Mouse (Mus musculus) induced T-regulatory cell, adult 2 months (primary cell): Measurements from ENCODE around the gene Tmem263.
A peak's percentile ranks its signal among the peaks of the same experiment; 100 is the strongest.

Source experiments
- DNase-seq: peaks from one replicate; pipeline ENCODE4 v3.0.0-alpha.2; 2012; ENCODE audit warnings: low read depth

The Tmem263 gene

GRCm38 (mm10) chr10:85102247-85103084 is at the start of gene Tmem263, which contains the start of gene Fhl4:
Gene Tmem263, plus strand, starts transcription at chr10:85102627.
Gene Fhl4, minus strand, starts transcription at chr10:85102495.
- DNase-seq, result peak; percentile 92

- DNase-seq, result no peak
Measured at GRCm38 (mm10) chr10:85054876-85055275, 47.6 kb upstream of the Tmem263 start.

GRCm38 (mm10) chr10:85071605-85072152 is 30.7 kb upstream of the Tmem263 start:
- DNase-seq, result no peak

DNA sequence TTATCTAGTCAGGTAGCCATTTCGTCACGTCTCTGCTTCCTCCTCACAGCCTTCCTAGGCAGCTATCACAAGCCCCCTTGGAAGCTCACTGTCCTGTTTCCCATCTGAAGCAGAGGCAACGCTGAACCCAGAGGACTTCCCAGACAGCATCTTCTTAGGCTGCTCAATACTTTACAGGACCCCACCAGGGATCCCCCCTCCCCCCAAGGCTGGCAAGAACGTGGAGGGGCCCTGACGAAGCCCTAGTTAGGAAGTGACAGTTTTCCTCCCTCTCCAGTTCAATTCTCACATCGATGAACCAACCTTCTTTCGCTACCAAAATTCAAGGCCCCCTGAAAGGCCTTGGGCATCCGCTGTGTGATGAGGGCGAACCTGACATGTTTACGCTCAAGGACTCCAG is 586 bp upstream of the Tmem263 start:
- no peak for DNase-seq

DNA sequence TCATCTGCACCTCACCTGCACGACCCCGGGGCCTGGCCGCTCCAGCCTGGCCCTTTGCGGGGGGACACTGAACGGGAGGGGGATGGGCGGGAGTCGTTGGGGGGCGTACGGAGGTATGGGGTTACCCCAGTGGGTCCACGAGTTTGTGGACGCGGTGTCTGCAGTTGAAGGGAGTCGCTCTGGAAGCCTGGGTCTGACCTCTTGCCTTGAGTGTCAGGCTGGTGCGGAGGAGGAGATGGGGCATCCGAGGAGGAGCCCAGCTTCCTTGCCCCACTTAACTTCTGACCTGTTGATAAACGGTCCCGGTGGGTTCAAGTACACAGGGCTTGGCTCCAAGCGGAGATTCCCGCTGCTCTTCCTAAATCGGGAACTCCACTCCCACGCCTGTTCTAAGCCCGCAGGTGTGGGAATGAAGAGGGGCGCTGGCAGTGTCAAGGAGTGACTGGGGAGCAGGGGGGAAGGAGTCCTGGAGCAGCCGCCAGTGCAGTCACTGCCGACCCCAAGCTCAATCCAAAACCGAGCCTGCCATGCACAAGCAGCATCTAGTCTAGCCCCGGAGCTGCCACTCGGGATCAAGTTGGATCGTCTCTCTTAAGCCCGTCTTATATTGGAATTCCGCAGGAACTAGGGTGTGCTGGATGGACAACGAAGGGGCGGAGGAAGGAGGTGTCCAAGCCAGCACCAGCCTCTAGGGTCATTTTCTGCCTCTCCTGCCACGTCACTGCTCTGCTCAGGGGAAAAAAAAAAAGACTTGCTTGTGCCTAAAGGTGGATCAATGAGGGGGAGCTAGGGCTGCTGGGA is 858 bp downstream of the Tmem263 start:
- DNase-seq, result peak; percentile 50

DNA sequence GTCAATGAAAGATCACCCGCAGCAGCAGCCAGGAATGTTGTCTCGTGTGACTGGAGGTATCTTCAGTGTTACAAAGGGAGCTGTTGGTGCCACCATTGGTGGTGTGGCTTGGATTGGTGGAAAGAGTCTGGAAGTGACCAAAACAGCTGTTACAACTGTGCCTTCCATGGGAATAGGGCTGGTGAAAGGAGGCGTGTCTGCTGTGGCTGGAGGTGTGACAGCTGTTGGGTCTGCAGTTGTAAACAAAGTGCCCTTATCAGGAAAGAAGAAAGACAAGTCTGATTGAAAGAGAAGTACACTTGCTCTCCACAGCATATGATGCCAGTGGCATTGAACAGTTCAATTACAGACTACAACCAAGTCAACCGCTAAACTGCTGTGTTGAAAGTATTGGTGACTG is 12.0 kb downstream of the Tmem263 start:
- DNase-seq, result no peak

- no peak for DNase-seq
Measured at GRCm38 (mm10) chr10:85125184-85125583, 22.8 kb downstream of the Tmem263 start.

DNA sequence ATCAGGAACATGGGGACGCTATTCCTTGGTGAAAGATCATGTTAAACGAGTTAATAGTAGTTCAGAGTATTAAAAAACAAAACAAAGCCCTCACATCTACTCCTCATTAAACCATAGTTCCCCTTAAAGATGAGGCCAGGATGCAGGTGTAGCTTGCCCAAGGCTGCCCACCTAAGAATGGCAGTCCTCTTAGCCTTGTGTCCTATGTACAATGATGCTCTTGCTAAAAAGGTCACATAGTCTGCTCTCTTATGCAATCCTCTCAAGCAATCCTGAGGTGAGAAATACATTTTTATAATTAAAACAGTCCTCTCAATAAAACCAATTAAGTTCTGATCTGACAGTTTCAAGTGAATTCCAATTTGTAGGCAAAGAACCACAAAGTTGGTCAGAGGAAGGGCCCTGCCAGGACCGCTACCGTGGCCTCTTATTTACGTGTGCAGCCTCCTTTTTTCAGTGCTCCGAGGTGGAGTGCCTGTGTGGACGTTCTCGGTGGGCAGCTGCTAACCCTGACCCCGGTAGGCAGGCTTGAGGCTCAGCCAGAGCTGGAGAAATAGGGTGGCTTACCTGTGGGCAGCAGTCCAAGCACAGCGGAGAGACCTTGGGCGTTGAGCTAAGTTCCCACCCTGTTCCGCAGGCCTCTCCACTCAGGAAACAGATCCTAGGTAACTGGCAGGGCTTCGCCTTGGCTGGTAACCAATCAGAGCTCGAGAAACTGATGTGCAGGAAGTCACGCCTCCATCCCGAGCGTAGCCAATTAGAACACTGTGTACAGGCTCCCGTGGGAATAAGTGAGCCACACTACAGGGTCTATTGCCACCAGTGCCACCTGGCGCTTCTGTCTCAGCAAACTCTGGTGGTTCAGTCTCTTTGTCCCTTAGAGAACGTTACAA is 25.2 kb downstream of the Tmem263 start, which contains the start of gene Mterf2:
Gene Mterf2, minus strand, starts transcription at position 633 of the 893 bp plus-strand sequence.
- DNase-seq, result peak; percentile 96

DNA sequence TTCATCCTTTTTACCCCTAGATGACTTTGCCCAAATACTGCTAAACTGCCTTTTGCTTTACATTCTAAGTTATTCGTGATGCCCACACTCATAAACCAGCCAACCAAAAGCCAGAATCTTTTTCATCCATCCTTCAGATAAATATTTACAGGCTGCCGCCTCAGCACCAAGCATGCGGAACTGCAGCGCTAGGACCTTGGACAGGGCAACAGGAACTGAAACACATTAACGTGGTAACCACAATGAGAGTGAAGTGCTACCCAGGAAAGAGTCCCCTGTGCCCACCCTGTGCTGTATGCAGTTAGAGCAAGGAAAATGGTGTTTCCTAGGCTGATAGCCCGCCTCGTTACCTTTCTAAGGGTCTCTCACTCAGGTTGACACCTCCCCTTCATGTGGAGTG is 26.0 kb downstream of the Tmem263 start:
- peak; percentile 57 for DNase-seq

GRCm38 (mm10) chr10:85136573-85136972 is 34.1 kb downstream of the Tmem263 start:
- no peak for DNase-seq

- no peak for DNase-seq
Measured at GRCm38 (mm10) chr10:85141465-85141864, 39.0 kb downstream of the Tmem263 start.

- no peak for DNase-seq
Measured at GRCm38 (mm10) chr10:85146282-85146681, 43.9 kb downstream of the Tmem263 start.

GRCm38 (mm10) chr10:85149226-85149625 is 46.8 kb downstream of the Tmem263 start:
- no peak for DNase-seq

- DNase-seq, result peak; percentile 73
Measured at GRCm38 (mm10) chr10:85154195-85154594, 51.8 kb downstream of the Tmem263 start.

- DNase-seq, result no peak
Measured at GRCm38 (mm10) chr10:85157451-85157850, 55.0 kb downstream of the Tmem263 start.

- no peak for DNase-seq
Measured at GRCm38 (mm10) chr10:85159989-85160619, 57.7 kb downstream of the Tmem263 start.

DNA sequence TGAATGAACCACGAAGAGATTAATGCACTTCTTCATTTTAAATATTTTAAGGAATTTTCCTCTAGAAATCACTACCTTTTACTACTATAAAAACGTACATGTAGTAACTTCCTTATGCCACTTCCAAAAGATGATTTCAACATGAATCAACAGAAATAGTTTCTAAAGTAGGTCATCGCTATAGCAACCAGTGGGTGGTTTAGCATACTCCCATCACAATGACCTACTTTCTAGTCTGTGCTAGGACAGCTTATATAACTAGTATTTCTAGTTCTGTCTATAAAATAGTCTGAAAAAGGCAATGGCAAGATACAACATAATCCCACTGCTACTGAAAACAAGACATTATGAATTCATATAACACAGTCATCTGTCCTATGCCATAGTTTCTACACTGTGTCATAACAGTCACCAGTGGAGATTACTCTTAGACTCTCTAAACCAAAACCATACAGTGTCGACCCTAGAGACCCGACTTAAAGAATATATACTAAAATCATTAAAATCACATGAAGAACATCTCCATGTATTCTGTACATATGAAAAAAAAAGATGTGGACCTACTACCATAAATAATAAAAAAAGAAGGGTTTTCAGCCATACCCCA is 59.4 kb downstream of the Tmem263 start:
- peak; percentile 74 for DNase-seq

- DNase-seq, result no peak
Measured at GRCm38 (mm10) chr10:85164791-85165190, 62.4 kb downstream of the Tmem263 start.

GRCm38 (mm10) chr10:85165306-85165705 is 62.9 kb downstream of the Tmem263 start:
- no peak for DNase-seq
